Mouse (Mus musculus) layer of hippocampus, adult 6 months (tissue): Measurements from ENCODE around the gene Jag1. TPM values are rescaled to one million over a fixed set of nuclear protein-coding genes. Genes with fewer than 3 reads are reported as not detected.

Source experiments
- long read RNA-seq, 2 experiments: library from polyadenylated mRNA; unstranded; transcript quantifications; one replicate each; pipeline ENCODE4 v2.0.0; 2019 to 2020
- polyA plus RNA-seq: library from polyadenylated mRNA; unstranded; fragments of <200 nt; fragmentation: Nextera tagmentation; gene quantifications from 2 replicates; pipeline ENCODE4 v1.2.3, GENCODE M21; 2021

Jag1 gene
- 2.6 and 3.6 TPM in 2 replicates for polyA plus RNA-seq
- long read RNA-seq, experiment 1, full-length matches to known transcripts = 1 of 13 reads
- long read RNA-seq, experiment 1, partial matches to known transcripts = 0 of 13 reads
- long read RNA-seq, experiment 1, other reads (novel, unspliced or antisense) = 12 of 13 reads
- long read RNA-seq, experiment 2, partial matches to known transcripts = 5 of 6 reads
- long read RNA-seq, experiment 2, other reads (novel, unspliced or antisense) = 1 of 6 reads

GRCm38 (mm10) chr2:137116025-137116674 is at the start of gene Jag1:
Gene Jag1, minus strand, starts transcription at chr2:137116644.

Other genes with a start within 250 kb of the Jag1 start
- 68.8 and 73.7 TPM in 2 replicates for gene AL731706.2, start 231.0 kb downstream of the Jag1 start, polyA plus RNA-seq
- 2.3 TPM in 2 replicates for gene Slx4ip, start 225.4 kb downstream of the Jag1 start, polyA plus RNA-seq
- 56.6 and 66.6 TPM in 2 replicates for gene AL731706.1, start 225.3 kb downstream of the Jag1 start, polyA plus RNA-seq
- 11.5 and 11.8 TPM in 2 replicates for gene Mkks, start 225.3 kb downstream of the Jag1 start, polyA plus RNA-seq